Mouse (Mus musculus): ENCODE measurements around the gene Acvr2b. TPM values are rescaled to one million over a fixed set of nuclear protein-coding genes. Genes with fewer than 3 reads are reported as not detected.

Acvr2b gene
- total and polyA plus RNA-seq, 2 experiments from 2014 or later: 6.6 TPM

GRCm38 (mm10) chr9:119472412-119472918 lies 70.5 kb downstream of the Acvr2b start:
- Histone ChIP-seq H3K27me3 (ENCODE audit: control insufficient read depth, insufficient read depth, low read length) (no peaks in the 10 kb centered on the region), H3K4me1 (ENCODE audit: control insufficient read depth, insufficient read depth) (peaks cover 58% of the 10 kb centered on the region), H3K36me3 (replicated peaks; ENCODE audit: control insufficient read depth, insufficient read depth, low read length) (no peaks in the 10 kb centered on the region), H3K9me3 (replicated peaks; ENCODE audit: control insufficient read depth, low read length) (no peaks in the 10 kb centered on the region), H3K4me3 (ENCODE audit: low read depth, low read length) (no peak overlapping the region), H3K9ac (replicated peaks; ENCODE audit: low read depth, low read length) (no peak overlapping the region), H3K4me2 (ENCODE audit: low read depth, low read length) (no peak overlapping the region), H3K27ac (ENCODE audit: low read depth) (peak overlapping the region; percentile 33)
- WGBS: 23% methylated on average over 11 of the region's 11 CpGs
- ATAC-seq (ENCODE audit: insufficient read depth, low read depth): no peak
- TF ChIP-seq EP300 (IDR thresholded peaks at IDR 0.05; ENCODE audit: low read depth) (no peak), CTCF (IDR thresholded peaks at IDR 0.05; ENCODE audit: low read depth) (no peak)
- DNase-seq (ENCODE audit: low spot score): peak; percentile 61

- H3K9ac ChIP-seq (replicated peaks; ENCODE audit: low read depth, low read length): no peak overlapping the region
- no peak for ATAC-seq (ENCODE audit: insufficient read depth, low read depth)
- H3K4me2 ChIP-seq (ENCODE audit: low read depth, low read length): no peak overlapping the region
- peaks cover 55% of the 10 kb centered on the region for H3K4me1 ChIP-seq (ENCODE audit: control insufficient read depth, insufficient read depth)
- DNase-seq (ENCODE audit: low spot score): no peak
- 89% methylated on average over 1 of the region's 1 CpGs for WGBS
- H3K27me3 ChIP-seq (ENCODE audit: control insufficient read depth, insufficient read depth, low read length): no peaks in the 10 kb centered on the region
- no peak overlapping the region for H3K4me3 ChIP-seq (ENCODE audit: low read depth, low read length)
- no peak for TF ChIP-seq EP300 (IDR thresholded peaks at IDR 0.05; ENCODE audit: low read depth)
- no peak for TF ChIP-seq CTCF (IDR thresholded peaks at IDR 0.05; ENCODE audit: low read depth)
- H3K36me3 ChIP-seq (replicated peaks; ENCODE audit: control insufficient read depth, insufficient read depth, low read length): no peaks in the 10 kb centered on the region
- peak overlapping the region; percentile 33 for H3K27ac ChIP-seq (ENCODE audit: low read depth)
- no peaks in the 10 kb centered on the region for H3K9me3 ChIP-seq (replicated peaks; ENCODE audit: control insufficient read depth, low read length)
These were observed 71.1 kb downstream of the Acvr2b start for GRCm38 (mm10) chr9:119473011-119473410.

GRCm38 (mm10) chr9:119473608-119474164 lies 71.8 kb downstream of the Acvr2b start:
- 48% methylated on average over 9 of the region's 9 CpGs for WGBS
- no peak overlapping the region for H3K4me2 ChIP-seq (ENCODE audit: low read depth, low read length)
- no peaks in the 10 kb centered on the region for H3K27me3 ChIP-seq (ENCODE audit: control insufficient read depth, insufficient read depth, low read length)
- DNase-seq (ENCODE audit: low spot score): no peak
- peaks cover 60% of the 10 kb centered on the region for H3K4me1 ChIP-seq (ENCODE audit: control insufficient read depth, insufficient read depth)
- H3K36me3 ChIP-seq (replicated peaks; ENCODE audit: control insufficient read depth, insufficient read depth, low read length): no peaks in the 10 kb centered on the region
- H3K9ac ChIP-seq (replicated peaks; ENCODE audit: low read depth, low read length): no peak overlapping the region
- H3K27ac ChIP-seq (ENCODE audit: low read depth): peak overlapping the region; percentile 33
- no peak for TF ChIP-seq EP300 (IDR thresholded peaks at IDR 0.05; ENCODE audit: low read depth)
- no peak for TF ChIP-seq CTCF (IDR thresholded peaks at IDR 0.05; ENCODE audit: low read depth)
- H3K4me3 ChIP-seq (ENCODE audit: low read depth, low read length): no peak overlapping the region
- no peaks in the 10 kb centered on the region for H3K9me3 ChIP-seq (replicated peaks; ENCODE audit: control insufficient read depth, low read length)
- ATAC-seq (ENCODE audit: insufficient read depth, low read depth): no peak

GRCm38 (mm10) chr9:119474717-119475611 lies 73.0 kb downstream of the Acvr2b start:
- Histone ChIP-seq H3K36me3 (replicated peaks; ENCODE audit: control insufficient read depth, insufficient read depth, low read length) (no peaks in the 10 kb centered on the region), H3K9ac (replicated peaks; ENCODE audit: low read depth, low read length) (no peak overlapping the region), H3K9me3 (replicated peaks; ENCODE audit: control insufficient read depth, low read length) (no peaks in the 10 kb centered on the region), H3K27me3 (ENCODE audit: control insufficient read depth, insufficient read depth, low read length) (no peaks in the 10 kb centered on the region), H3K4me2 (ENCODE audit: low read depth, low read length) (no peak overlapping the region), H3K27ac (ENCODE audit: low read depth) (peak overlapping the region; percentile 66), H3K4me3 (ENCODE audit: low read depth, low read length) (no peak overlapping the region), H3K4me1 (ENCODE audit: control insufficient read depth, insufficient read depth) (peaks cover 62% of the 10 kb centered on the region)
- DNase-seq (ENCODE audit: low spot score) (peak; percentile 43), ATAC-seq (ENCODE audit: insufficient read depth, low read depth) (peak; percentile 18; the same call in 1 of the 2 replicates)
- TF ChIP-seq EP300 (IDR thresholded peaks at IDR 0.05; ENCODE audit: low read depth) (no peak), CTCF (IDR thresholded peaks at IDR 0.05; ENCODE audit: low read depth) (no peak)
- WGBS: 35% methylated on average over 15 of the region's 15 CpGs

GRCm38 (mm10) chr9:119477754-119478153 lies 75.8 kb downstream of the Acvr2b start:
- Histone ChIP-seq H3K27me3 (ENCODE audit: control insufficient read depth, insufficient read depth, low read length) (no peaks in the 10 kb centered on the region), H3K27ac (ENCODE audit: low read depth) (peak overlapping the region; percentile 83; the same call in 1 of the 2 replicates), H3K9ac (replicated peaks; ENCODE audit: low read depth, low read length) (no peak overlapping the region), H3K4me1 (ENCODE audit: control insufficient read depth, insufficient read depth) (peaks cover 46% of the 10 kb centered on the region), H3K36me3 (replicated peaks; ENCODE audit: control insufficient read depth, insufficient read depth, low read length) (no peaks in the 10 kb centered on the region), H3K9me3 (replicated peaks; ENCODE audit: control insufficient read depth, low read length) (no peaks in the 10 kb centered on the region), H3K4me3 (ENCODE audit: low read depth, low read length) (no peak overlapping the region), H3K4me2 (ENCODE audit: low read depth, low read length) (no peak overlapping the region)
- DNase-seq (ENCODE audit: low spot score): no peak
- no peak for TF ChIP-seq CTCF (IDR thresholded peaks at IDR 0.05; ENCODE audit: low read depth)
- TF ChIP-seq EP300 (IDR thresholded peaks at IDR 0.05; ENCODE audit: low read depth): no peak
- 55% methylated on average over 6 of the region's 6 CpGs for WGBS
- ATAC-seq (ENCODE audit: insufficient read depth, low read depth): no peak

Data from heart, postnatal 0 days (tissue).